Mouse (Mus musculus): ENCODE measurements around the gene Aldh1l1. TPM values are rescaled to one million over a fixed set of nuclear protein-coding genes. Genes with fewer than 3 reads are reported as not detected.

Gene Aldh1l1
- total and polyA plus RNA-seq, 3 experiments, result 0.11 to 0.13 TPM; not detected in 1

GRCm38 (mm10) chr6:90557829-90558693 is 71.8 kb downstream of the Aldh1l1 start:
- peaks cover 5% of the 10 kb centered on the region for H3K9me3 ChIP-seq (replicated peaks; ENCODE audit: low read length)
- H3K27me3 ChIP-seq (replicated peaks), result peaks cover 80% of the 10 kb centered on the region
- H3K36me3 ChIP-seq (replicated peaks in 1 of 2; ENCODE audit: control insufficient read depth in 1 of 2, insufficient read depth in 1 of 2, low read length in 1 of 2), result no peaks in the 10 kb centered on the region
- dilution Hi-C loops (cut with MboI; ENCODE audit: extremely low pct_ligation_motif_present, extremely low pct_unique_long_range_greater_than_20kb, low sequenced_read_pairs) (no loop called here), in situ Hi-C loops (cut with MboI; ENCODE audit: low pct_ligation_motif_present, low pct_unique_long_range_greater_than_20kb, low sequenced_read_pairs) (no loop called here)
- H3K9ac ChIP-seq (ENCODE audit: insufficient read depth, low read depth), result no peak overlapping the region
- no peaks in the 10 kb centered on the region for H3K79me2 ChIP-seq (replicated peaks; ENCODE audit: control insufficient read depth, extremely low read depth, insufficient read depth, poor library complexity, severe bottlenecking)
- TF ChIP-seq ZNF384 (IDR thresholded peaks at IDR 0.05; ENCODE audit: low read depth, low read length) (no peak), USF2 (conservative IDR thresholded peaks at IDR 0.05; ENCODE audit: low read depth, low read length) (no peak), ZMIZ1 (IDR thresholded peaks at IDR 0.05; ENCODE audit: low read depth, low read length) (no peak), MYC (IDR thresholded peaks at IDR 0.05; ENCODE audit: low read depth, low read length) (no peak), MAZ (IDR thresholded peaks at IDR 0.05; ENCODE audit: low read depth, low read length) (no peak), CHD2 (IDR thresholded peaks at IDR 0.05; ENCODE audit: low read length) (no peak), BHLHE40 (IDR thresholded peaks at IDR 0.05; ENCODE audit: low read depth, low read length) (no peak), ETS1 (conservative IDR thresholded peaks at IDR 0.05; ENCODE audit: low read depth, low read length) (no peak), JUN (IDR thresholded peaks at IDR 0.05; ENCODE audit: insufficient read depth, low read depth, low read length) (no peak), TCF12 (IDR thresholded peaks at IDR 0.05; ENCODE audit: low read depth, low read length) (no peak), KAT2A (IDR thresholded peaks at IDR 0.05; ENCODE audit: insufficient replicate concordance, low read length) (no peak), MEF2A (IDR thresholded peaks at IDR 0.05; ENCODE audit: borderline replicate concordance, low read depth, low read length) (no peak), GABPA (IDR thresholded peaks at IDR 0.05; ENCODE audit: insufficient replicate concordance, low read depth, low read length) (no peak), MAX (IDR thresholded peaks at IDR 0.05; ENCODE audit: low read length) (no peak), TBP (conservative IDR thresholded peaks at IDR 0.05; ENCODE audit: low read depth, low read length) (no peak), UBTF (IDR thresholded peaks at IDR 0.05; ENCODE audit: low read depth, low read length) (no peak), PAX5 (IDR thresholded peaks at IDR 0.05; ENCODE audit: low read length) (no peak), JUND (conservative IDR thresholded peaks at IDR 0.05; ENCODE audit: low read depth, low read length) (no peak), ZC3H11A (IDR thresholded peaks at IDR 0.05; ENCODE audit: low read depth, low read length) (no peak), CTCF (conservative IDR thresholded peaks at IDR 0.05 in 1 of 2, IDR thresholded peaks at IDR 0.05 in 1 of 2; ENCODE audit: low read depth in 2 of 2, low read length in 2 of 2) (no peak)
- DNase-seq (ENCODE audit: extremely low read depth), result no peak
- no peak overlapping the region for H3K4me3 ChIP-seq (replicated peaks in 1 of 3; ENCODE audit: low read depth in 2 of 3, low read length in 2 of 3, poor library complexity in 1 of 3)
- no peak overlapping the region for H3K4me2 ChIP-seq (ENCODE audit: insufficient read depth, low read depth, poor library complexity, severe bottlenecking)
- H3K27ac ChIP-seq (ENCODE audit: insufficient read depth, low read depth), result no peak overlapping the region
- no peaks in the 10 kb centered on the region for H3K4me1 ChIP-seq (ENCODE audit: control insufficient read depth in 1 of 2, insufficient read depth in 2 of 2)

Data from CH12.LX (cell line).